26 mouse cellular contexts compared by ENCODE assay signal in the genomic region with DNA sequence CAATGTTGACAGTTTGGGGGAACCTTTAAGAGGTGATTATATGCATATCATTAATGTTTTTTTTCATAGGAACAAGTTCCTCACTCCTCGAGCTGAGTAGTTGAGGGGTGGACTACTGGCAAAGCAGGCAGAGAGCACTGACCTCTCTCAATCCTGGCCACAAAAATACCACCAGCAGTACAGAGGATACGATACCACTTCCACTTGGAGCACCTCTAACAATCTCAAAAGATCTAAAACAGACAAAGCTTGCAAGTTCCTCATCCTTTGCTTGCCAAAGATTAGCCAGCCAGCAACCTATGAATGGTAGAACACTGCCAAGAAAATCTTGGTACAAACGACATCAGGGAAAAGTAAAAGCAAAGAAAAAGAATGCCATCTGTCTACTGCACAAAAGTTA. TPM values are rescaled to one million over a fixed set of nuclear protein-coding genes. Genes with fewer than 3 reads are reported as not detected.
DNase-seq lines count a peak whose midpoint lies in the region; ATAC-seq and TF ChIP-seq lines count a peak whose summit lies in the region.
"Had no signal": no experiment of that assay in that cellular context is flagged by ENCODE, and none has a peak within 500 bp of the region (broad histone marks: within the 10 kb centered on the region; RNA-seq: fewer than 3 reads in every experiment).

No protein-coding gene starts in this region.

- no peak overlapping the region for H3K4me2 ChIP-seq in heart, embryonic 12.5 days
- H3K4me2 ChIP-seq: embryonic facial prominence, embryonic 13.5 days; forebrain, embryonic 12.5 days; hindbrain, embryonic 15.5 days; liver, embryonic 12.5 days; midbrain, embryonic 12.5 days; stomach, embryonic 15.5 days had no signal

- peaks cover 7% of the 10 kb centered on the region; the same call in 1 of the 2 replicates for H3K4me1 ChIP-seq in heart, embryonic 12.5 days (replicated peaks)
- H3K4me1 ChIP-seq in G1E (ENCODE audit: insufficient read depth, low read depth, low read length), result peaks cover 20% of the 10 kb centered on the region
- H3K4me1 ChIP-seq: embryonic facial prominence, embryonic 13.5 days; forebrain, embryonic 12.5 days; heart, embryonic 10.5 days; hindbrain, embryonic 15.5 days; midbrain, embryonic 12.5 days; stomach, embryonic 15.5 days had no signal

- H3K9me3 ChIP-seq in heart, embryonic 12.5 days (replicated peaks), result no peaks in the 10 kb centered on the region
- H3K9me3 ChIP-seq in G1E (replicated peaks), result no peaks in the 10 kb centered on the region
- H3K9me3 ChIP-seq: embryonic facial prominence, embryonic 13.5 days; forebrain, embryonic 12.5 days; heart, embryonic 10.5 days; hindbrain, embryonic 15.5 days; liver, embryonic 12.5 days; midbrain, embryonic 12.5 days; stomach, embryonic 15.5 days had no signal

- H3K27me3 ChIP-seq in heart, embryonic 12.5 days (replicated peaks), result no peaks in the 10 kb centered on the region
- no peaks in the 10 kb centered on the region for H3K27me3 ChIP-seq in G1E (ENCODE audit: insufficient read depth, low read length)
- H3K27me3 ChIP-seq: CH12.LX; embryonic facial prominence, embryonic 13.5 days; forebrain, embryonic 12.5 days; hindbrain, embryonic 15.5 days; liver, embryonic 12.5 days; midbrain, embryonic 12.5 days; stomach, embryonic 15.5 days had no signal

- no peak for ATAC-seq in heart, embryonic 12.5 days (ENCODE audit: insufficient number of reproducible peaks, low FRiP score)
- peak; percentile 11; the same call in 1 of the 2 replicates for ATAC-seq in G1E (ENCODE audit: extremely low read depth, insufficient number of reproducible peaks, low FRiP score, poor library complexity, severe bottlenecking)
- peak; percentile 56 to 62 for ATAC-seq in hematopoietic stem cell, adult 5-6 weeks (replicated peaks in 1 of 2; ENCODE audit: insufficient read depth in 1 of 2, low FRiP score in 2 of 2, low TSS enrichment in 1 of 2, low read depth in 1 of 2, poor library complexity in 2 of 2, severe bottlenecking in 2 of 2)
- no peak for ATAC-seq in erythroblast, adult 5-6 weeks (replicated peaks; ENCODE audit: low FRiP score, poor library complexity, severe bottlenecking)
- ATAC-seq: liver, embryonic 12.5 days; liver, postnatal 0 days had no signal

- intact Hi-C loops in heart, postnatal 10 days (cut with DNase I), result no loop called here

- H3K4me3 ChIP-seq in heart, embryonic 12.5 days, result no peak overlapping the region
- H3K4me3 ChIP-seq in G1E (ENCODE audit: low read depth, low read length), result no peak overlapping the region
- H3K4me3 ChIP-seq: embryonic facial prominence, embryonic 13.5 days; erythroblast, embryonic 14.5 days; forebrain, embryonic 12.5 days; heart, embryonic 10.5 days; hindbrain, embryonic 15.5 days; liver, embryonic 12.5 days; midbrain, embryonic 12.5 days; stomach, embryonic 15.5 days had no signal

- no peak for DNase-seq in heart, postnatal 10 days
- DNase-seq in G1E (ENCODE audit: low spot score), result no peak
- DNase-seq in brain, adult 2 months (ENCODE audit: low read depth, low spot score), result peak; percentile 45
- no peak for DNase-seq in yolk sac, embryonic 10.5 days (ENCODE audit: low spot score)
- DNase-seq: adrenal gland, postnatal 14 days; cerebellum, adult 9-10 months; cerebellum, postnatal 36 days; heart, postnatal 4 days; kidney, adult 2 months; kidney, postnatal 4 days; left cerebral cortex, postnatal 4 days; liver, postnatal 0 days; lung, postnatal 36 days; thymus, postnatal 14 days had no signal

- TF ChIP-seq CTCF in G1E (IDR thresholded peaks at IDR 0.05; ENCODE audit: low read depth, low read length), result no peak

- WGBS in heart, embryonic 12.5 days, result 67% methylated on average over 3 of the region's 3 CpGs

- peaks cover 49% of the 10 kb centered on the region for H3K36me3 ChIP-seq in heart, embryonic 12.5 days
- H3K36me3 ChIP-seq in G1E (replicated peaks), result peaks cover 79% of the 10 kb centered on the region

- 0 out of 2 replicates have a peak overlapping the region, but pooled peaks have one; percentile 4 for H3K27ac ChIP-seq in heart, embryonic 12.5 days (ENCODE audit: poor library complexity, severe bottlenecking)
- H3K27ac ChIP-seq: embryonic facial prominence, embryonic 13.5 days; forebrain, embryonic 12.5 days; heart, embryonic 10.5 days; hindbrain, embryonic 15.5 days; liver, embryonic 12.5 days; midbrain, embryonic 12.5 days; stomach, embryonic 15.5 days had no signal

- no peak overlapping the region for H3K9ac ChIP-seq in heart, embryonic 12.5 days
- H3K9ac ChIP-seq: embryonic facial prominence, embryonic 13.5 days; forebrain, embryonic 12.5 days; hindbrain, embryonic 15.5 days; liver, embryonic 12.5 days; liver, postnatal 0 days; midbrain, embryonic 12.5 days; stomach, embryonic 15.5 days had no signal

RNA-seq across cellular contexts. Expression of a gene that starts 7.6 kb away (rescaled TPM):
- polyA plus RNA-seq in heart, embryonic 12.5 days (2016; fragmentation: Nextera tagmentation; extraction: Ambion mirVana), result 512 and 531 TPM in 2 replicates
- total RNA-seq in heart, postnatal 10 days (2021), result 100 to 1,000 TPM; 197 to 228 TPM
- total RNA-seq in G1E (2014; fragmentation: Nextera tagmentation) (226 and 258 TPM in 2 replicates), G1E (2017) (330 and 370 TPM in 2 replicates)
- polyA plus RNA-seq in G1E (2012), result 92.9 and 305 TPM in 2 replicates
- total RNA-seq in hematopoietic stem cell, adult 5-6 weeks (2017), result 333 and 397 TPM in 2 replicates
- total RNA-seq in erythroblast, adult 5-6 weeks (2015; ENCODE audit: low replicate concordance), result 33.0 and 42.5 TPM in 2 replicates
- 38.3 and 40.3 TPM in 2 replicates for total RNA-seq in erythroblast, adult 5-6 weeks (2017; ENCODE audit: low replicate concordance)

RNA-seq across cellular contexts. Expression of a gene that starts 9.2 kb away (rescaled TPM):
- 13.8 and 15.1 TPM in 2 replicates for polyA plus RNA-seq in heart, embryonic 12.5 days (2016; fragmentation: Nextera tagmentation; extraction: Ambion mirVana)
- 1 to 10 TPM; 6.5 to 7.2 TPM for total RNA-seq in heart, postnatal 10 days (2021)
- 80.0 and 84.1 TPM in 2 replicates for total RNA-seq in G1E (2014; fragmentation: Nextera tagmentation)
- 51.5 and 68.1 TPM in 2 replicates for total RNA-seq in G1E (2017)
- polyA plus RNA-seq in G1E (2012), result 5.0 and 7.7 TPM in 2 replicates
- total RNA-seq in hematopoietic stem cell, adult 5-6 weeks (2017), result 11.5 and 36.2 TPM in 2 replicates
- 4.2 and 6.5 TPM in 2 replicates for total RNA-seq in erythroblast, adult 5-6 weeks (2015; ENCODE audit: low replicate concordance)
- total RNA-seq in erythroblast, adult 5-6 weeks (2017; ENCODE audit: low replicate concordance), result 15.2 and 34.8 TPM in 2 replicates

RNA-seq across cellular contexts. Expression of a gene that starts 30.1 kb away (rescaled TPM):
- polyA plus RNA-seq in heart, embryonic 12.5 days (2016; fragmentation: Nextera tagmentation; extraction: Ambion mirVana), result 43.8 and 45.3 TPM in 2 replicates
- total RNA-seq in heart, postnatal 10 days (2021), result 10 to 100 TPM; 19.5 to 20.2 TPM
- total RNA-seq in G1E (2014; fragmentation: Nextera tagmentation) (169 and 192 TPM in 2 replicates), G1E (2017) (100 and 122 TPM in 2 replicates)
- 19.7 and 20.7 TPM in 2 replicates for polyA plus RNA-seq in G1E (2012)
- 139 and 147 TPM in 2 replicates for total RNA-seq in hematopoietic stem cell, adult 5-6 weeks (2017)
- 16.9 and 23.0 TPM in 2 replicates for total RNA-seq in erythroblast, adult 5-6 weeks (2015; ENCODE audit: low replicate concordance)
- 45.9 and 51.0 TPM in 2 replicates for total RNA-seq in erythroblast, adult 5-6 weeks (2017; ENCODE audit: low replicate concordance)

Comparison
In these comparisons a context has a peak if more than half of its experiments do, and no peak if none do; other contexts are left out.
1. ATAC-seq: peak in G1E (single experiment) and hematopoietic stem cell, adult 5-6 weeks (2 of 2); none in heart, embryonic 12.5 days (single experiment) and erythroblast, adult 5-6 weeks (single experiment).